ENCODE assay signal across 9 mouse cellular contexts in the genomic region with DNA sequence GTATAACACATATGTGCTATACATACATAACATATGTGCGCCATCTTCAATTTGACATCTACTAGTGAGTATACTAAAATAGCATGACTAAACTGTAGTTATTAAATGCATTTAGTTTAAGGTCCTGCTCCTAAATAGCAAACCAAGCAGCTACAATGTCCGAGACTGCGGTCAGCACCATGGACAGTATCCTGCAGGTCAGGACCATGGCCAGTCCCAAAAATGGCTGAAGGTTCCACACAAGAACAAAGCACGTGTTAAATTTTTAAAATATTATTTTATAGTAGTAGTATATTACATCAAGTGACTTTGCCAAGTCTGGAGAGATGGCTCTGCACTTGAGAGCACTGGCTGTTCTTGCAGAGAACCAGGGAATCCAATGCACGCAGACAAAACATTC. TPM values are rescaled to one million over a fixed set of nuclear protein-coding genes. Genes with fewer than 3 reads are reported as not detected.
DNase-seq lines count a peak whose midpoint lies in the region; ATAC-seq lines count a peak whose summit lies in the region.
"Had no signal": no experiment of that assay in that cellular context is flagged by ENCODE, and none has a peak within 500 bp of the region (broad histone marks: within the 10 kb centered on the region; RNA-seq: fewer than 3 reads in every experiment).

No protein-coding gene starts in this region.

- no peaks in the 10 kb centered on the region for H3K4me1 ChIP-seq in kidney, embryonic 15.5 days
- H3K4me1 ChIP-seq in midbrain, embryonic 11.5 days (ENCODE audit: control insufficient read depth, insufficient read depth, low read length), result no peaks in the 10 kb centered on the region
- H3K4me1 ChIP-seq: limb, embryonic 13.5 days had no signal

- peaks cover 24% of the 10 kb centered on the region for H3K36me3 ChIP-seq in kidney, embryonic 15.5 days
- 0 out of 2 replicates have a peak, but pooled peaks cover 3% of the 10 kb centered on the region for H3K36me3 ChIP-seq in midbrain, embryonic 11.5 days (ENCODE audit: control insufficient read depth, insufficient read depth, low read length)

- no peak overlapping the region for H3K27ac ChIP-seq in kidney, embryonic 15.5 days
- no peak overlapping the region for H3K27ac ChIP-seq in midbrain, embryonic 11.5 days (ENCODE audit: low read depth, low read length)
- H3K27ac ChIP-seq: limb, embryonic 13.5 days had no signal

- no peak overlapping the region for H3K9ac ChIP-seq in kidney, embryonic 15.5 days
- H3K9ac ChIP-seq in midbrain, embryonic 11.5 days (ENCODE audit: low read length), result no peak overlapping the region
- H3K9ac ChIP-seq: limb, embryonic 13.5 days had no signal

- no peaks in the 10 kb centered on the region for H3K27me3 ChIP-seq in kidney, embryonic 15.5 days
- H3K27me3 ChIP-seq in midbrain, embryonic 11.5 days (ENCODE audit: control insufficient read depth, insufficient read depth, low read length), result no peaks in the 10 kb centered on the region
- H3K27me3 ChIP-seq: limb, embryonic 13.5 days had no signal

- DNase-seq in kidney, adult 9 months, result peak; percentile 48
- peak; percentile 65 for DNase-seq in adrenal gland, postnatal 25 days
- DNase-seq in kidney, postnatal 10 days, result peak; percentile 85
- peak; percentile 13 for DNase-seq in ovary, adult 18-20 months (ENCODE audit: low spot score)
- no peak for DNase-seq in cerebellum, adult 8-10 months
- no peak for DNase-seq in midbrain, embryonic 11.5 days (ENCODE audit: low spot score, missing footprints)

- WGBS in kidney, embryonic 15.5 days, result 62% methylated on average over 5 of the region's 5 CpGs
- 79% methylated on average over 5 of the region's 5 CpGs for WGBS in midbrain, embryonic 11.5 days

- H3K4me2 ChIP-seq in kidney, embryonic 15.5 days, result no peak overlapping the region
- H3K4me2 ChIP-seq in midbrain, embryonic 11.5 days, result no peak overlapping the region
- H3K4me2 ChIP-seq: limb, embryonic 13.5 days had no signal

- H3K4me3 ChIP-seq in kidney, embryonic 15.5 days (replicated peaks), result no peak overlapping the region
- H3K4me3 ChIP-seq in midbrain, embryonic 11.5 days (ENCODE audit: low read depth, low read length), result no peak overlapping the region
- H3K4me3 ChIP-seq: limb, embryonic 13.5 days had no signal

- no peak for ATAC-seq in kidney, embryonic 15.5 days (replicated peaks; ENCODE audit: low FRiP score)
- no peak for ATAC-seq in inflammation-experienced regulatory T-cells, adult 6 months
- no peak for ATAC-seq in midbrain, embryonic 11.5 days (ENCODE audit: low FRiP score)

- no peaks in the 10 kb centered on the region for H3K9me3 ChIP-seq in kidney, embryonic 15.5 days (replicated peaks)
- H3K9me3 ChIP-seq in midbrain, embryonic 11.5 days (ENCODE audit: control insufficient read depth, low read length), result no peaks in the 10 kb centered on the region
- H3K9me3 ChIP-seq: limb, embryonic 13.5 days had no signal

RNA-seq across cellular contexts. Expression of a gene that starts 33.2 kb away (rescaled TPM):
- polyA plus RNA-seq in kidney, embryonic 15.5 days (2015; fragmentation: Nextera tagmentation; extraction: Ambion mirVana), result 54.6 and 55.8 TPM in 2 replicates
- 83.0 and 104 TPM in 2 replicates for total RNA-seq in adrenal gland, postnatal 25 days (2021)
- polyA plus RNA-seq in inflammation-experienced regulatory T-cells, adult 6 months (2017; shearing (Covaris generic)), result 10 to 100 TPM; 52.2 to 85.6 (median 76.6) TPM
- 59.1 and 65.4 TPM in 2 replicates for polyA plus RNA-seq in midbrain, embryonic 11.5 days (2014; fragmentation: Nextera tagmentation; extraction: Ambion mirVana)

RNA-seq across cellular contexts. Expression of a gene that starts 45.9 kb away (rescaled TPM):
- polyA plus RNA-seq in kidney, embryonic 15.5 days (2015; fragmentation: Nextera tagmentation; extraction: Ambion mirVana), result 63.5 and 65.6 TPM in 2 replicates
- total RNA-seq in adrenal gland, postnatal 25 days (2021), result 38.2 and 38.3 TPM in 2 replicates
- polyA plus RNA-seq in inflammation-experienced regulatory T-cells, adult 6 months (2017; shearing (Covaris generic)), result 10 to 100 TPM; 12.1 to 14.5 (median 12.6) TPM
- polyA plus RNA-seq in midbrain, embryonic 11.5 days (2014; fragmentation: Nextera tagmentation; extraction: Ambion mirVana), result 152 and 162 TPM in 2 replicates

Comparison
In these comparisons a context has a peak if more than half of its experiments do, and no peak if none do; other contexts are left out.
1. DNase-seq: peak in kidney, adult 9 months (single experiment), adrenal gland, postnatal 25 days (single experiment), kidney, postnatal 10 days (single experiment) and ovary, adult 18-20 months (single experiment); none in cerebellum, adult 8-10 months (single experiment) and midbrain, embryonic 11.5 days (single experiment).